Mouse (Mus musculus) heart, adult 10 weeks (tissue): ENCODE results near the gene Pik3cg. TPM values are rescaled to one million over a fixed set of nuclear protein-coding genes. Genes with fewer than 3 reads are reported as not detected.

Experiments
- polyA plus RNA-seq: library from polyadenylated mRNA; stranded (reverse); fragments of 350-450 nt; fragmentation: Illumina TruSeq; extraction: RNeasy Lipid Tissue Mini Kit (QIAGEN cat#74804); gene quantifications from one replicate; pipeline ENCODE4 v1.2.3, GENCODE M21; 2014; ENCODE audit warnings: low read depth, low replicate concordance

Pik3cg gene
- 0.79 TPM for polyA plus RNA-seq

GRCm38 (mm10) chr12:32207948-32208891 lies at the start of gene Pik3cg:
TSS of gene Pik3cg (minus strand) at chr12:32208659.

Other genes with a start within 250 kb of the Pik3cg start
- gene Prkar2b, start 147.4 kb downstream of the Pik3cg start, polyA plus RNA-seq = 6.2 TPM
- gene Ccdc71l, start 170.0 kb upstream of the Pik3cg start, polyA plus RNA-seq = 6.0 TPM